Mouse (Mus musculus) bone marrow, adult 2 months (tissue): Measurements from ENCODE around the gene Fgfr2.

Experiments used
- CTCF ChIP-seq: fragments of 200-500 bp; IDR thresholded peaks from 2 replicates; pipeline ENCODE4 v1.5.1; 2011; ENCODE audit warnings: low read length, control low read depth; ENCODE audit not compliant: control insufficient read depth, insufficient read depth
- POLR2A ChIP-seq: fragments of 200-500 bp; IDR thresholded peaks from 2 replicates; pipeline ENCODE4 v1.6.1; 2011; ENCODE audit warnings: low read depth, mild to moderate bottlenecking, control low read depth, low read length, borderline replicate concordance; ENCODE audit not compliant: control insufficient read depth

DNA sequence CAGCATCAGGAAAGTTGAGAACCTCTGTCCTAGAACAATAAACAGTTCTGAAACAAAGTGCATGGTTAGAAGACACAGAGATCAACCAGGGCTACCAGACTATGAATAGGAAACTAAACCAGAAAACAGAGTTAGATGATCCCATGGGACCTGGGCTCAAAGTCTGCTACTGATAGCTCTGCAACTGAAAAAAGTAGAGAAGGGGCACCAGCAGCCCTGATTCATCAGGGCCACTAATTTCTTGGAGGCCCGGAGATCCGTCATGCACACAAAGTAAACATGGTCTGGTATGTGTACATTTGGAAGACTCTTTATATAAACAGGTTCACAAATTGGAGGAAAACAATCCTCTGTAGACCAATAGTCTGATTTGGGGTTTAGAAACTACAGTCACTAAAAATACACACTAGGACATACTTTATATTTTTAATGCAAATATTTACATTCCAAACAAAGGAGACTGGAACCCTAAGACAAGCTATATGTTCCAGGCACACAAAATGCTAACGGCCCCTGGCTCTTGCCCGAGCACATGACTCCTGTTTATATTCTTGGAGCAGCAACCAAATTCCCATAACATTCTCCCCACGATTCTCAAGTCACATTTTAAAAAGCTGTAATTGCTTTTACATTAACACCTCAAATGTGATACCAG is 814.5 kb downstream of the Fgfr2 start:
- TF ChIP-seq CTCF (no peak), POLR2A (no peak)
